Mouse (Mus musculus) WW6 (cell line): ENCODE data around the gene Gm6793.

ENCODE experiments used
- DNase-seq: peaks from one replicate; pipeline ENCODE4 v3.0.0-alpha.2; 2013; ENCODE audit warnings: low read depth, low spot score

Gene Gm6793

DNA sequence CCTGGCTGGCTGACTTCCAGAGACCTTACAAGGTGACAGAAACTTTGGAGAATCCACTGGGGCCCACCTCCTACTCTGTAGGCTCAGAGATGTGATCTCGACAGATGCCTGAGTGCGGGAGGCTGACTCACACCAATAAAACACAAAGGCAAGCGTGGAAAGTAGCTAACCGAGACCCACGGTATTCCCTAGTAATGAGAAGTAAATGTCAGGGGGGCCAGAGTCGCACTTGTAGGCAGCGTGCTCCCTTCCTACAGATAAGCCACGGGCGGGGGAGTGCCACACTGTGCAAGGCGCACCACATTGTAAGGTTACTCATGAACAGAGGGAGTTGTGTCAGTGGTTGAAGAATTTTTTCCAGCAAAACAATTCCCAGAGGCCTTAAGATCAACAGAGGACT, 30.3 kb downstream of the Gm6793 start:
- no peak for DNase-seq

- no peak for DNase-seq
Measured at GRCm38 (mm10) chr8:111982116-111982515, 32.7 kb downstream of the Gm6793 start.

- DNase-seq, result no peak
Measured at GRCm38 (mm10) chr8:111978147-111978546, 36.7 kb downstream of the Gm6793 start.

DNA sequence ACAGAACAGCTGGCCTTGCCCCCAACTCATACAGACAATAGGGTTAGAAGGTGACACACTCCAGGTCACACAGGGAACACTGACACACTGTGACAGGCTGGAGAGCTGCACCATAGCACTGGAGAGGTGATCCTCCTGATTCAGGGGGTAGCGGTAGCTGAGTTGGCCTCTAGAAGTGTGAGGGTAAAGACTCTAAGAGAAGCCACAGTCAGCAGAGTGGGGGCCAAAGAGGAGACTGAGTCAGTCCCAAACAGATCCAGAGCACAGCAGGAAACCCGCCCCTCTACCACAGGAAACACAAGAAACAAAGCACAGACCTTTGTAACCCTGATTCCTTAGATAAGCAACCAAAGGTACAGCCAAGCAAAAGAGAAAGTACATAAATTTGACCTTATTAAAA, 38.5 kb downstream of the Gm6793 start:
- no peak for DNase-seq

GRCm38 (mm10) chr8:111975706-111976105, 39.1 kb downstream of the Gm6793 start:
- no peak for DNase-seq

- DNase-seq, result no peak
Measured at GRCm38 (mm10) chr8:111974138-111974537, 40.7 kb downstream of the Gm6793 start.

DNA sequence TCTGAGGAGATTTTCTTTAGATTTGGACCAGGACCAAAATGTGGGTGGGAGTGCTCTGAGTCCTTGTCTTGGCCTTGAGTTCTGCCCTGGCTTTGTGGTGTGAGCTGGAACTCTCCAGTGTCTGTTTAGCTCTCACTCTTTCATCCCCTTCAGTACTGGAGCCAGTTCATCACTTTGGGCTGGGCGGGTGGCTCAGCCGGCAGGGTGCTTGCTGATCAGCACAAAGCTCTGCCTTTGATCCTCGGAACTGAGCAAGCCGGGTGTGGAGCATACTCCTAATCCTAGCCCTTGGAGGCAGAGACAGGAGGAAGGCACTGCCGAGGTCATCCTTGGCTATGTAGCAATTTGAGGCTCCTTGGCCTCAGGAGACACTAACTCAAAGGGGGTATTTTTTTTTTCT, 45.8 kb downstream of the Gm6793 start:
- no peak for DNase-seq

DNA sequence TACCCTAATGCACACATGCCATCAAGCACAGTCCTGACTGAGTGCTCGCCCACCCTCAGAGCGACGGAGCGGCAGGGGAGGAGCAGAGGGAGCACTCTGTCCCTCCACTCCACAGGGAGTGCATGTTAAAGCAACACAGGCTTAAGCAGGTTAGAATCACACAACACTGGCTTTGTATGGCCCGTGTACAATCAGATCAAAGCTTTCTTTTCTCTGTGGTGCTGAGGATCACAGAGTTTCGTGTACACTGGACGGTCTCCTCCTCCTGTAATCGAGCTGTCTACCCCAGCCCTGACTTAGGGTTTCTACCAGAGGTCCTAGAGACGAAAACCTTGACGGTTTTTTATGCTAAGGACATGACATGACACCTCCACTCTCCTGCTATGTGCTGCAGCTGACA, 46.3 kb downstream of the Gm6793 start:
- DNase-seq, result no peak

DNA sequence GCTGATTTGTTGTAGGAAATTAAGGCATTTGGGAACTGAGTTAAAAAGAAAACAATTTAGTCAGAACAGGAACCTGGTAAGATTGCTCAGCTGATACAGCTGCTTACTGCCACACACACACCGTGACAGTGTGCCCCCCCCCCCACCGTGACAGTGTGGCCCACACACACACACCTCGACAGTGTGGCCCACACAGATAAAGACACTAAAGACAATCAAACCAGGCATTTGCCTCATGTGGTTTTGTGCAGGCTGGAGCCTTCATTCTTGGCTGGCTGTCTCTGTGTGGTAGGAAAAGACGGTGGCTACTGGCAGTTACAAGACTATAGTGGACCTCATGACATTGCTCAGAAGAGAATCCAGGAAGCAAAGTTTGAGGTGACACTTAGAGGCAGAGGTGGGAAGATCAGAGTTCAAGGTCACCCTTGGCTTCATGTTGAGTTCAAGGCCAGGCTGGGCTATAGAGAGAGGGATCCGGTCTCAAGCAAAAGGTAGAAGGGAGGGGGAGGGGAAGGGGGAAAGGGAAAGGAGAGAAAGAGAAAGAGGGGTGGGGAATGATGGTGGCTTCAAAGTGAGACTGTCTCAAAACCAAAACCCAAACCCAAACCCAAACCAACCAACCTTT, 47.5 kb downstream of the Gm6793 start:
- DNase-seq, result no peak

- DNase-seq, result no peak
Measured at GRCm38 (mm10) chr8:111964849-111965561, 49.8 kb downstream of the Gm6793 start.

- no peak for DNase-seq
Measured at GRCm38 (mm10) chr8:111964351-111964750, 50.5 kb downstream of the Gm6793 start.

DNA sequence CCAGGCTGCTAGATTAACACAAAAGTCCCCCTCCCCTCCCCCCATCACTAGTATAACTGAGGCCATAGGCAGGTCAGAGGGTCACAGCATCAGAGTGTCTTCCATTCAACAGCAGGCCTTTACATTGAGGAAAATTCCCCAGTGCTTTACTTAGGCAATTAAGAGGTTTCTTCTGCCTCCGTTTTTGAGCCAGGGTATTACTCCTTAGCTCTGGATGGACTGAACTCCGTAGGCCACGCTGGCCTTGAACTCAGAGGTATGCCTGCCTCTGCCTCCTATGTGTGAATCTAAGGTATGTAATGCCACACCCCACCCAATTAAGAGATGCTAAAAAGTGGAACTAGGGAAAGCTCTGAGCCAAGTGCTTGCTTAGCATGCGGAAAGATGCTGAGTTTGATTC, 51.3 kb downstream of the Gm6793 start:
- no peak for DNase-seq
